In the genomic region with DNA sequence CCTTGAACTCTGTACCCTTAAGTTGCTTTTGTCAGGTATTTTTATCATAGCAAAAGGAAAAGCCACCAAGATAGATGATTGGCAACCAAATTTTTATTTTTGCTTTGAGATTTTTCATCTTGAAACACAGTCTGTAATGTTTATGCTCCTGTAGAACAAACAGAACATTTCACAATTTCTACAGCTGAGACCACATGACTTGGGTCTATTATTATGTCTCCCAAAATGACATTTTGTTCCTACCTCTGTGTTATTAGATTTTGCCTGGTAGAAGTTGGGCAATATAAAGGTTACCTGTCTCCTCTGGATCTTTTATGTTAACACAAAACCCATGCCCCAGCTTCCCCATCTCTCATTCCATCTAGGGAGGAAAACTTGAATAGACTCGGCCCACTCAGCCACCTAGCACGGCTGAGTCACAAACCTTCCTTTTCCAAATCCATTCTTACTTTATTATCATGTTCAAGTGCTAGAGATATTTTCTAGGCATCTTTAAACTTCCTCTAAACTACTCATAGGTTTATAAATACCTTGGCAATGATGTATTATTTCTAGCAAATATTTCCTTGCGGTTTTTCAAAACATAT, we compare ENCODE assay signal across 25 mouse cellular contexts.
"Had no signal": no experiment of that assay in that cellular context is flagged by ENCODE, and none has a peak within 500 bp of the region (broad histone marks: within the 10 kb centered on the region; RNA-seq: fewer than 3 reads in every experiment).

No protein-coding gene starts in this region.

- H3K9ac ChIP-seq: heart, embryonic 12.5 days; hindbrain, embryonic 13.5 days; hindbrain, embryonic 15.5 days; intestine, embryonic 15.5 days; kidney, embryonic 15.5 days; limb, embryonic 12.5 days; liver, embryonic 14.5 days had no signal

- H3K36me3 ChIP-seq: heart, embryonic 10.5 days; heart, embryonic 12.5 days; hindbrain, embryonic 10.5 days; hindbrain, embryonic 13.5 days; hindbrain, embryonic 15.5 days; intestine, embryonic 15.5 days; kidney, embryonic 15.5 days; limb, embryonic 10.5 days; limb, embryonic 12.5 days had no signal

- ATAC-seq: hindbrain, postnatal 0 days; intestine, embryonic 15.5 days had no signal

- H3K4me1 ChIP-seq: heart, embryonic 10.5 days; heart, embryonic 12.5 days; hindbrain, embryonic 10.5 days; hindbrain, embryonic 13.5 days; hindbrain, embryonic 15.5 days; intestine, embryonic 15.5 days; kidney, embryonic 15.5 days; limb, embryonic 10.5 days; limb, embryonic 12.5 days had no signal

- H3K4me2 ChIP-seq: heart, embryonic 12.5 days; hindbrain, embryonic 13.5 days; hindbrain, embryonic 15.5 days; intestine, embryonic 15.5 days; kidney, embryonic 15.5 days; limb, embryonic 12.5 days; liver, embryonic 11.5 days had no signal

- H3K27me3 ChIP-seq: heart, embryonic 12.5 days; hindbrain, embryonic 13.5 days; hindbrain, embryonic 15.5 days; intestine, embryonic 15.5 days; kidney, embryonic 15.5 days; limb, embryonic 12.5 days had no signal

- H3K4me3 ChIP-seq: gastrocnemius, adult 2 months; heart, embryonic 10.5 days; heart, embryonic 12.5 days; hindbrain, embryonic 10.5 days; hindbrain, embryonic 13.5 days; hindbrain, embryonic 15.5 days; intestine, embryonic 15.5 days; kidney, embryonic 15.5 days; left cerebral cortex, adult 2 months; limb, embryonic 10.5 days; limb, embryonic 12.5 days had no signal

- H3K27ac ChIP-seq: gastrocnemius, adult 2 months; heart, embryonic 10.5 days; hindbrain, embryonic 10.5 days; hindbrain, embryonic 13.5 days; hindbrain, embryonic 15.5 days; hindbrain, postnatal 0 days; intestine, embryonic 15.5 days; kidney, embryonic 15.5 days; kidney, postnatal 0 days; limb, embryonic 10.5 days; limb, embryonic 12.5 days; liver, embryonic 14.5 days had no signal

- DNase-seq: gastrocnemius, adult 2 months; gastrocnemius, postnatal 10 days; gastrocnemius, postnatal 25 days; heart, adult 18-20 months; heart, postnatal 10 days; heart, postnatal 4 days; kidney, adult 11 months; kidney, adult 2 months; kidney, adult 9 months; kidney, postnatal 14 days; kidney, postnatal 36 days had no signal

- H3K9me3 ChIP-seq: heart, embryonic 10.5 days; heart, embryonic 12.5 days; hindbrain, embryonic 10.5 days; hindbrain, embryonic 13.5 days; hindbrain, embryonic 15.5 days; intestine, embryonic 15.5 days; kidney, embryonic 15.5 days; limb, embryonic 10.5 days; limb, embryonic 12.5 days had no signal
